Mouse (Mus musculus): ENCODE results near the gene Abhd4. TPM values are rescaled to one million over a fixed set of nuclear protein-coding genes. Genes with fewer than 3 reads are reported as not detected.

Abhd4 gene
- 36.6 and 38.3 TPM in 2 replicates for polyA plus RNA-seq (2016; fragmentation: Nextera tagmentation; extraction: Ambion mirVana)

- peak within 1 kb of the TSS; percentile 75 for H3K4me2 ChIP-seq (replicated peaks)
- no peaks in the 10 kb centered on the region for H3K9me3 ChIP-seq
- H3K4me1 ChIP-seq, result peaks cover 37% of the 10 kb centered on the region
- peak; percentile 100 for ATAC-seq (ENCODE audit: low FRiP score, low read depth)
- peak within 1 kb of the TSS; percentile 66 for H3K27ac ChIP-seq (replicated peaks)
- H3K27me3 ChIP-seq, result peaks cover 7% of the 10 kb centered on the region; the same call in 1 of the 2 replicates
- H3K36me3 ChIP-seq, result 0 out of 2 replicates have a peak, but pooled peaks cover 6% of the 10 kb centered on the region
- peak within 1 kb of the TSS; percentile 72 for H3K4me3 ChIP-seq
- WGBS, result under 1% methylated on average over 39 of the region's 39 CpGs
- peak within 1 kb of the TSS; percentile 68 for H3K9ac ChIP-seq (replicated peaks)
Observed at GRCm38 (mm10) chr14:54253741-54254291, at the start of gene Abhd4, which contains the start of gene Dad1. TSS of gene Abhd4 (plus strand) at chr14:54254188. TSS of gene Dad1 (minus strand) at chr14:54254104.

GRCm38 (mm10) chr14:54204311-54204710, 49.7 kb upstream of the Abhd4 start:
- H3K36me3 ChIP-seq, result no peaks in the 10 kb centered on the region

GRCm38 (mm10) chr14:54204786-54205185, 49.2 kb upstream of the Abhd4 start:
- no peaks in the 10 kb centered on the region for H3K36me3 ChIP-seq
- H3K9me3 ChIP-seq, result no peaks in the 10 kb centered on the region
- H3K4me1 ChIP-seq, result no peaks in the 10 kb centered on the region
- H3K4me3 ChIP-seq, result no peak overlapping the region
- no peak for ATAC-seq (ENCODE audit: low FRiP score, low read depth)
- no peak overlapping the region for H3K9ac ChIP-seq (replicated peaks)
- 34% methylated on average over 4 of the region's 4 CpGs for whole genome bisulfite sequencing
- H3K4me2 ChIP-seq (replicated peaks), result no peak overlapping the region
- peak overlapping the region; percentile 39; the same call in 1 of the 2 replicates for H3K27ac ChIP-seq (replicated peaks)
- no peaks in the 10 kb centered on the region for H3K27me3 ChIP-seq

More at GRCm38 (mm10) chr14:54204311-54204710, 49.7 kb upstream of the Abhd4 start:
- no peak overlapping the region for H3K4me3 ChIP-seq
- H3K4me2 ChIP-seq (replicated peaks), result no peak overlapping the region
- H3K4me1 ChIP-seq, result no peaks in the 10 kb centered on the region
- H3K9me3 ChIP-seq, result no peaks in the 10 kb centered on the region
- 87% methylated on average over 8 of the region's 8 CpGs for WGBS
- no peak overlapping the region for H3K9ac ChIP-seq (replicated peaks)
- H3K27me3 ChIP-seq, result no peaks in the 10 kb centered on the region
- ATAC-seq (ENCODE audit: low FRiP score, low read depth), result no peak
- H3K27ac ChIP-seq (replicated peaks), result no peak overlapping the region

GRCm38 (mm10) chr14:54205904-54206303, 48.1 kb upstream of the Abhd4 start:
- Histone ChIP-seq H3K9me3 (no peaks in the 10 kb centered on the region), H3K27ac (replicated peaks) (no peak overlapping the region), H3K9ac (replicated peaks) (no peak overlapping the region), H3K27me3 (no peaks in the 10 kb centered on the region), H3K36me3 (no peaks in the 10 kb centered on the region), H3K4me3 (no peak overlapping the region), H3K4me1 (no peaks in the 10 kb centered on the region), H3K4me2 (replicated peaks) (no peak overlapping the region)
- no peak for ATAC-seq (ENCODE audit: low FRiP score, low read depth)
- 58% methylated on average over 6 of the region's 6 CpGs for WGBS

- 90% methylated on average over 5 of the region's 5 CpGs for WGBS
- no peaks in the 10 kb centered on the region for H3K36me3 ChIP-seq
- no peak overlapping the region for H3K4me3 ChIP-seq
- no peaks in the 10 kb centered on the region for H3K27me3 ChIP-seq
- no peaks in the 10 kb centered on the region for H3K4me1 ChIP-seq
- no peak for ATAC-seq (ENCODE audit: low FRiP score, low read depth)
- H3K4me2 ChIP-seq (replicated peaks), result no peak overlapping the region
- no peaks in the 10 kb centered on the region for H3K9me3 ChIP-seq
- no peak overlapping the region for H3K27ac ChIP-seq (replicated peaks)
- H3K9ac ChIP-seq (replicated peaks), result no peak overlapping the region
Observed at GRCm38 (mm10) chr14:54206309-54206708, 47.7 kb upstream of the Abhd4 start.

GRCm38 (mm10) chr14:54206750-54207550, 47.0 kb upstream of the Abhd4 start:
- H3K27me3 ChIP-seq, result no peaks in the 10 kb centered on the region
- no peak overlapping the region for H3K9ac ChIP-seq (replicated peaks)
- H3K4me1 ChIP-seq, result no peaks in the 10 kb centered on the region
- WGBS, result 82% methylated on average over 15 of the region's 15 CpGs
- H3K9me3 ChIP-seq, result no peaks in the 10 kb centered on the region
- H3K4me2 ChIP-seq (replicated peaks), result no peak overlapping the region
- no peak for ATAC-seq (ENCODE audit: low FRiP score, low read depth)
- no peak overlapping the region for H3K4me3 ChIP-seq
- no peaks in the 10 kb centered on the region for H3K36me3 ChIP-seq
- no peak overlapping the region for H3K27ac ChIP-seq (replicated peaks)

- Histone ChIP-seq H3K4me1 (no peaks in the 10 kb centered on the region), H3K27ac (replicated peaks) (no peak overlapping the region), H3K9ac (replicated peaks) (no peak overlapping the region), H3K4me2 (replicated peaks) (no peak overlapping the region), H3K9me3 (no peaks in the 10 kb centered on the region), H3K4me3 (no peak overlapping the region), H3K36me3 (no peaks in the 10 kb centered on the region), H3K27me3 (no peaks in the 10 kb centered on the region)
- no peak for ATAC-seq (ENCODE audit: low FRiP score, low read depth)
- 87% methylated on average over 5 of the region's 5 CpGs for WGBS
Observed at GRCm38 (mm10) chr14:54207924-54208323, 46.1 kb upstream of the Abhd4 start.

GRCm38 (mm10) chr14:54208741-54209140, 45.2 kb upstream of the Abhd4 start:
- no peaks in the 10 kb centered on the region for H3K9me3 ChIP-seq
- H3K4me2 ChIP-seq (replicated peaks), result no peak overlapping the region
- no peak for ATAC-seq (ENCODE audit: low FRiP score, low read depth)
- no peaks in the 10 kb centered on the region for H3K4me1 ChIP-seq
- H3K36me3 ChIP-seq, result no peaks in the 10 kb centered on the region
- no peak overlapping the region for H3K9ac ChIP-seq (replicated peaks)
- WGBS, result 71% methylated on average over 6 of the region's 6 CpGs
- H3K27me3 ChIP-seq, result no peaks in the 10 kb centered on the region
- no peak overlapping the region for H3K4me3 ChIP-seq
- H3K27ac ChIP-seq (replicated peaks), result no peak overlapping the region

- Histone ChIP-seq H3K4me2 (replicated peaks) (no peak overlapping the region), H3K36me3 (no peaks in the 10 kb centered on the region), H3K9me3 (no peaks in the 10 kb centered on the region), H3K4me3 (no peak overlapping the region), H3K4me1 (0 out of 2 replicates have a peak, but pooled peaks cover 2% of the 10 kb centered on the region), H3K9ac (replicated peaks) (no peak overlapping the region), H3K27me3 (no peaks in the 10 kb centered on the region), H3K27ac (replicated peaks) (no peak overlapping the region)
- ATAC-seq (ENCODE audit: low FRiP score, low read depth), result no peak
- 86% methylated on average over 5 of the region's 5 CpGs for WGBS
Observed at GRCm38 (mm10) chr14:54209932-54210331, 44.1 kb upstream of the Abhd4 start.

GRCm38 (mm10) chr14:54210401-54210800, 43.6 kb upstream of the Abhd4 start:
- no peak overlapping the region for H3K9ac ChIP-seq (replicated peaks)
- no peak overlapping the region for H3K27ac ChIP-seq (replicated peaks)
- WGBS, result 94% methylated on average over 2 of the region's 2 CpGs
- no peaks in the 10 kb centered on the region for H3K9me3 ChIP-seq
- no peaks in the 10 kb centered on the region for H3K27me3 ChIP-seq
- 0 out of 2 replicates have a peak, but pooled peaks cover 2% of the 10 kb centered on the region for H3K4me1 ChIP-seq
- H3K4me3 ChIP-seq, result no peak overlapping the region
- no peaks in the 10 kb centered on the region for H3K36me3 ChIP-seq
- no peak overlapping the region for H3K4me2 ChIP-seq (replicated peaks)
- no peak for ATAC-seq (ENCODE audit: low FRiP score, low read depth)

GRCm38 (mm10) chr14:54211199-54211598, 42.8 kb upstream of the Abhd4 start:
- no peak overlapping the region for H3K4me2 ChIP-seq (replicated peaks)
- H3K4me3 ChIP-seq, result no peak overlapping the region
- no peaks in the 10 kb centered on the region for H3K27me3 ChIP-seq
- no peak for ATAC-seq (ENCODE audit: low FRiP score, low read depth)
- 0 out of 2 replicates have a peak, but pooled peaks cover 2% of the 10 kb centered on the region for H3K4me1 ChIP-seq
- no peaks in the 10 kb centered on the region for H3K9me3 ChIP-seq
- H3K9ac ChIP-seq (replicated peaks), result no peak overlapping the region
- WGBS, result 88% methylated on average over 8 of the region's 8 CpGs
- H3K27ac ChIP-seq (replicated peaks), result no peak overlapping the region
- H3K36me3 ChIP-seq, result no peaks in the 10 kb centered on the region

GRCm38 (mm10) chr14:54211755-54212154, 42.2 kb upstream of the Abhd4 start:
- Histone ChIP-seq H3K9ac (replicated peaks) (no peak overlapping the region), H3K27ac (replicated peaks) (no peak overlapping the region), H3K9me3 (no peaks in the 10 kb centered on the region), H3K4me3 (no peak overlapping the region), H3K27me3 (no peaks in the 10 kb centered on the region), H3K4me1 (0 out of 2 replicates have a peak, but pooled peaks cover 2% of the 10 kb centered on the region), H3K36me3 (no peaks in the 10 kb centered on the region), H3K4me2 (replicated peaks) (no peak overlapping the region)
- ATAC-seq (ENCODE audit: low FRiP score, low read depth), result no peak
- WGBS, result 87% methylated on average over 5 of the region's 5 CpGs

Measured in midbrain, embryonic 12.5 days (tissue).